Mouse (Mus musculus) hindbrain, embryonic 13.5 days (tissue): ENCODE measurements around the gene L3mbtl4. TPM values are rescaled to one million over a fixed set of nuclear protein-coding genes. Genes with fewer than 3 reads are reported as not detected.
A peak's percentile ranks its signal among the peaks of the same experiment; 100 is the strongest.
"Not testable (repeated sequence)": the region's sequence is repeated elsewhere in the genome, so short reads cannot be mapped to it uniquely, and the experiment has no call there.

Source experiments
- ATAC-seq: fragments of 200-750 bp; cut with Nextera tagmentation; 2 replicates; pipeline ENCODE4 v1.8.0; 2017; ENCODE audit warnings: moderate TSS enrichment; ENCODE audit not compliant: low FRiP score
- H3K27ac ChIP-seq: fragments of 300-500 bp; sonication (generic); 2 replicates; pipeline ENCODE4 v1.5.1; 2015; ENCODE audit warnings: inconsistent platforms, mild to moderate bottlenecking, moderate library complexity
- H3K27me3 ChIP-seq: fragments of 300-500 bp; sonication (generic); 2 replicates; pipeline ENCODE4 v1.6.1; 2015; ENCODE audit warnings: mild to moderate bottlenecking, inconsistent platforms
- H3K36me3 ChIP-seq: fragments of 300-500 bp; sonication (generic); 2 replicates; pipeline ENCODE4 v1.6.1; 2015; ENCODE audit warnings: mild to moderate bottlenecking, inconsistent platforms
- H3K4me1 ChIP-seq: fragments of 300-500 bp; sonication (generic); replicated peaks from 2 replicates; pipeline ENCODE4 v1.6.1; 2015; ENCODE audit warnings: inconsistent platforms
- H3K4me2 ChIP-seq: fragments of 300-500 bp; sonication (generic); 2 replicates; pipeline ENCODE4 v1.6.1; 2015; ENCODE audit warnings: inconsistent platforms, mild to moderate bottlenecking, moderate library complexity
- H3K4me3 ChIP-seq: fragments of 300-500 bp; sonication (generic); 2 replicates; pipeline ENCODE4 v1.5.1; 2015; ENCODE audit warnings: mild to moderate bottlenecking, inconsistent platforms
- H3K9ac ChIP-seq: fragments of 300-500 bp; sonication (generic); 2 replicates; pipeline ENCODE4 v1.6.1; 2015; ENCODE audit warnings: mild to moderate bottlenecking, inconsistent platforms
- H3K9me3 ChIP-seq: fragments of 300-500 bp; sonication (generic); 2 replicates; pipeline ENCODE4 v1.6.1; 2016; ENCODE audit warnings: inconsistent platforms
- WGBS: fragments of 180-500 bp; shearing (Covaris S2); methylation state at CpG from one replicate; pipeline ENCODE4 v1.1.7; 2015; 5-methylcytosine and 5-hydroxymethylcytosine counted together
- polyA plus RNA-seq: library from polyadenylated mRNA; unstranded; fragments of >200 nt; fragmentation: Nextera tagmentation; extraction: Ambion mirVana; gene quantifications from 2 replicates; pipeline ENCODE4 v1.2.1, GENCODE M21; 2015

L3mbtl4 gene
- polyA plus RNA-seq, 1 experiment from 2014 or later: 1.8 TPM

GRCm38 (mm10) chr17:68291713-68292364, 18.2 kb downstream of the L3mbtl4 start:
- Histone ChIP-seq H3K4me2 (no peak overlapping the region), H3K4me3 (no peak overlapping the region), H3K9ac (no peak overlapping the region), H3K27ac (no peak overlapping the region), H3K9me3 (no peaks in the 10 kb centered on the region), H3K27me3 (no peaks in the 10 kb centered on the region), H3K36me3 (no peaks in the 10 kb centered on the region), H3K4me1 (no peaks in the 10 kb centered on the region)
- ATAC-seq: no peak
- 53% methylated on average over 9 of the region's 9 CpGs for WGBS

- no peak overlapping the region for H3K4me2 ChIP-seq
- H3K4me1 ChIP-seq: no peaks in the 10 kb centered on the region
- no peak overlapping the region for H3K27ac ChIP-seq
- H3K36me3 ChIP-seq: no peaks in the 10 kb centered on the region
- WGBS: 77% methylated on average over 6 of the region's 6 CpGs
- no peak for ATAC-seq
- no peak overlapping the region for H3K4me3 ChIP-seq
- no peaks in the 10 kb centered on the region for H3K9me3 ChIP-seq
- H3K9ac ChIP-seq: no peak overlapping the region
- no peaks in the 10 kb centered on the region for H3K27me3 ChIP-seq
Observed at GRCm38 (mm10) chr17:68308381-68308780, 34.8 kb downstream of the L3mbtl4 start.

GRCm38 (mm10) chr17:68312286-68312927, 38.8 kb downstream of the L3mbtl4 start:
- 59% methylated on average over 5 of the region's 5 CpGs for WGBS
- H3K27ac ChIP-seq: no peak overlapping the region
- H3K4me3 ChIP-seq: no peak overlapping the region
- no peak for ATAC-seq
- no peaks in the 10 kb centered on the region for H3K4me1 ChIP-seq
- no peaks in the 10 kb centered on the region for H3K36me3 ChIP-seq
- no peak overlapping the region for H3K4me2 ChIP-seq
- no peak overlapping the region for H3K9ac ChIP-seq
- no peaks in the 10 kb centered on the region for H3K27me3 ChIP-seq
- H3K9me3 ChIP-seq: no peaks in the 10 kb centered on the region

- WGBS: 95% methylated on average over 8 of the region's 8 CpGs
- no peak overlapping the region for H3K9ac ChIP-seq
- H3K4me1 ChIP-seq: no peaks in the 10 kb centered on the region
- no peaks in the 10 kb centered on the region for H3K27me3 ChIP-seq
- no peaks in the 10 kb centered on the region for H3K9me3 ChIP-seq
- no peak overlapping the region for H3K27ac ChIP-seq
- no peak for ATAC-seq
- H3K36me3 ChIP-seq: no peaks in the 10 kb centered on the region
- H3K4me3 ChIP-seq: no peak overlapping the region
- H3K4me2 ChIP-seq: no peak overlapping the region
Observed at GRCm38 (mm10) chr17:68320940-68321339, 47.3 kb downstream of the L3mbtl4 start.

GRCm38 (mm10) chr17:68322607-68323006, 49.0 kb downstream of the L3mbtl4 start:
- no peak overlapping the region for H3K27ac ChIP-seq
- no peaks in the 10 kb centered on the region for H3K9me3 ChIP-seq
- H3K27me3 ChIP-seq: no peaks in the 10 kb centered on the region
- no peak for ATAC-seq
- no peak overlapping the region for H3K4me2 ChIP-seq
- H3K36me3 ChIP-seq: no peaks in the 10 kb centered on the region
- H3K4me3 ChIP-seq: no peak overlapping the region
- H3K4me1 ChIP-seq: no peaks in the 10 kb centered on the region
- 61% methylated on average over 3 of the region's 3 CpGs for WGBS
- H3K9ac ChIP-seq: no peak overlapping the region

- Histone ChIP-seq H3K4me1 (no peaks in the 10 kb centered on the region), H3K9me3 (no peaks in the 10 kb centered on the region; the same call in 1 of the 2 replicates), H3K4me2 (no peak overlapping the region), H3K4me3 (no peak overlapping the region), H3K27me3 (no peaks in the 10 kb centered on the region), H3K27ac (no peak overlapping the region), H3K9ac (no peak overlapping the region), H3K36me3 (no peaks in the 10 kb centered on the region)
- WGBS: 88% methylated on average over 5 of the region's 5 CpGs
- ATAC-seq: no peak
Observed at GRCm38 (mm10) chr17:68332225-68332624, 58.6 kb downstream of the L3mbtl4 start.

- Histone ChIP-seq H3K9ac (no peak overlapping the region), H3K4me2 (no peak overlapping the region), H3K4me1 (no peaks in the 10 kb centered on the region), H3K27ac (no peak overlapping the region), H3K9me3 (no peaks in the 10 kb centered on the region; the same call in 1 of the 2 replicates), H3K27me3 (no peaks in the 10 kb centered on the region), H3K36me3 (no peaks in the 10 kb centered on the region), H3K4me3 (no peak overlapping the region)
- ATAC-seq: no peak
- 60% methylated on average over 3 of the region's 3 CpGs for WGBS
Observed at GRCm38 (mm10) chr17:68333382-68333781, 59.8 kb downstream of the L3mbtl4 start.

GRCm38 (mm10) chr17:68338917-68339553, 65.4 kb downstream of the L3mbtl4 start:
- ATAC-seq: no peak
- Histone ChIP-seq H3K9ac (no peak overlapping the region), H3K27ac (no peak overlapping the region), H3K36me3 (no peaks in the 10 kb centered on the region), H3K4me2 (no peak overlapping the region), H3K27me3 (no peaks in the 10 kb centered on the region), H3K4me1 (no peaks in the 10 kb centered on the region), H3K9me3 (no peaks in the 10 kb centered on the region), H3K4me3 (no peak overlapping the region)
- WGBS: 84% methylated on average over 3 of the region's 3 CpGs

DNA sequence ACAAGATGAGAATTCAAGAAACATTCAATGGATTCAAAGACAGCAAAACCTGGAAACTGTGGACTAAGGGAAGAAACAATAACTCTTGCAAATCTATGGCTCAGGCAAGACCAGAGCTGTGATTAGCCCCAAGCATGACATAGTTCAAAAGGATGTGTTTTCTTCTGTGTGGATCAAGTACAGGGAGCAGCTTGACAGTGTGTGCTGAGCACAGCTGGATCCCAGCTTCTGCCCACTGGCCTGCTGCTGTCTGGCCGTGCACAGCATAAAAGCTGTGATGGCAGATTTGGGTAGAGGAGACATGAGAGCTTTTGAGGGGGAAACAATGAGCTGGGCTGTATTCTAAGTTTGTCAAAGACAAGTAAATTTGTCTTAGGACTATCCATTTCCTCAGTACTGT, 84.1 kb downstream of the L3mbtl4 start:
- WGBS: 19% methylated on average over 1 of the region's 1 CpGs

DNA sequence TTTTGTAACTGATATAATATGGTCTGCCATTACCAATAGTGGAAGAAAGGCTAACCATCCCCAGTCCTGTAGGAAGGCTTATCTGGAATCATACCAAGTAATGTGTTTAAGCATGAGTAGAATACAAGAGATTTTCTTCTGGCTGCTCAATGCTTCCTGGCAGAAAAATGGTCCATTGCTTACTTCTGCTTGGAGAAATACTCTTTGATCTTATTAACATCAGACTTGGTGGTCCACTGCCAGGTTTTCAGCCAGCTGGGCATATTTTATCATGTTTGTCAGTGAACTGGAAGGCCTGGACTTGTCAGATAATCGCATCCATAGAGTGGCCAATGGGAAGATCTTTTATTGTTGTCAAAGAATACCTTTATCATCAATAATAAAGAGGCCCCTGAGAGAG, 97.5 kb downstream of the L3mbtl4 start:
- Histone ChIP-seq H3K27ac (no peak overlapping the region), H3K9me3 (no peaks in the 10 kb centered on the region), H3K4me3 (no peak overlapping the region), H3K36me3 (no peaks in the 10 kb centered on the region), H3K4me1 (no peaks in the 10 kb centered on the region), H3K27me3 (no peaks in the 10 kb centered on the region), H3K4me2 (no peak overlapping the region), H3K9ac (no peak overlapping the region)
- 90% methylated on average over 1 of the region's 1 CpGs for WGBS
- no peak for ATAC-seq

More for the DNA sequence above, 84.1 kb downstream of the L3mbtl4 start:
- no peak overlapping the region for H3K9ac ChIP-seq
- H3K4me3 ChIP-seq: no peak overlapping the region
- no peaks in the 10 kb centered on the region for H3K36me3 ChIP-seq
- no peak overlapping the region for H3K27ac ChIP-seq
- H3K9me3 ChIP-seq: no peaks in the 10 kb centered on the region
- peak; percentile 46; the same call in 1 of the 2 replicates for ATAC-seq
- no peaks in the 10 kb centered on the region for H3K4me1 ChIP-seq
- H3K27me3 ChIP-seq: no peaks in the 10 kb centered on the region
- H3K4me2 ChIP-seq: no peak overlapping the region

GRCm38 (mm10) chr17:68388481-68388880, 114.9 kb downstream of the L3mbtl4 start:
- Histone ChIP-seq H3K9ac (no peak overlapping the region), H3K4me1 (no peaks in the 10 kb centered on the region), H3K4me2 (no peak overlapping the region), H3K4me3 (no peak overlapping the region), H3K27ac (no peak overlapping the region), H3K36me3 (no peaks in the 10 kb centered on the region), H3K9me3 (no peaks in the 10 kb centered on the region), H3K27me3 (no peaks in the 10 kb centered on the region)
- WGBS: 67% methylated on average over 5 of the region's 5 CpGs
- ATAC-seq: no peak

DNA sequence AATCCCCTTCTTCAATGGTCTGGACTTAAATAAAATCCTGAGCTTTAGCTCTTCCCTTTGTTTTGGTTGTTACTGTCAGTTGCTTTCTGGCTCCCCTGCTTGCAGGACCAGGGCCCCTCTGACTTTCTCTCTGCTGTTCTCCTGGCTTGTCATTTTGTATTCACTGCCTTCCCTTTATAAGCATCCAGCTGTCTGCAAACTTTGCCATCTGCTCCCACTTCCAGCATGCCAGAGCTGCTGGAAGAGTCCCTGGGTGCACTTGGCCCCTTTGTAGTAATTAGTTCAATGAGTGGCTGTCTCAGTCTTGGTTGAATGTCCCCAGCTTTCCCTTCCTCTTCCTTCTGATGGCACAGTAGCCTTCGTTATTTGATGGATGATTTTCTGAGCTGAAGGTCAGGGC, 132.4 kb downstream of the L3mbtl4 start:
- no peaks in the 10 kb centered on the region for H3K9me3 ChIP-seq
- no peaks in the 10 kb centered on the region for H3K36me3 ChIP-seq
- no peaks in the 10 kb centered on the region for H3K4me1 ChIP-seq
- H3K27me3 ChIP-seq: no peaks in the 10 kb centered on the region
- no peak overlapping the region for H3K4me3 ChIP-seq
- WGBS: 70% methylated on average over 1 of the region's 1 CpGs
- H3K4me2 ChIP-seq: no peak overlapping the region
- no peak overlapping the region for H3K9ac ChIP-seq
- H3K27ac ChIP-seq: no peak overlapping the region
- no peak for ATAC-seq

DNA sequence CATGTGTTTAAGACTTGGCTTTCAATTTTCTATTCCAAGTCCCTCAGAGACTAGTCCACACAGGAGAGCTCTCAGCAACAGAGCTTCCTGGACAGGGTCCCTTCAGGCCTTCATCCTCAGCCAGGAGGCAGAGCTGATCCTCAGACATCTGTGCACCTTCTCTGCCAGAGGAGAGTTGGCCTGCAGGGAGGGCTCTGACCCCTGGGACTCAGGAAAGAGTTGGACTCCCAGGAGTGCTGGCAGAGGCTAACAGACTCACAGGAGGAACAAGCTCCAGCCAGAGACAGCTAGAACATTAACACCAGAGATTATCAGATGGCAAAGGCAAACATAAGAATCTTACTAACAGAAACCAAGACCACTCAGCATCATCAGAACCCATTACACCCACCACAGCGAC, 133.5 kb downstream of the L3mbtl4 start:
- not testable (repeated sequence) for H3K4me2 ChIP-seq, H3K36me3 ChIP-seq, H3K9me3 ChIP-seq, H3K27ac ChIP-seq, H3K27me3 ChIP-seq, H3K4me3 ChIP-seq, H3K4me1 ChIP-seq, ATAC-seq, H3K9ac ChIP-seq
- 84% methylated on average over 1 of the region's 1 CpGs for WGBS
